Mouse (Mus musculus) lung, embryonic 14.5 days (tissue): Measurements from ENCODE around the gene Hist1h4k. TPM values are rescaled to one million over a fixed set of nuclear protein-coding genes. Genes with fewer than 3 reads are reported as not detected.
"Not testable (repeated sequence)": the region's sequence is repeated elsewhere in the genome, so short reads cannot be mapped to it uniquely, and the experiment has no call there.

Source experiments
- ATAC-seq: fragments of 200-750 bp; cut with Nextera tagmentation; 2 replicates; pipeline ENCODE4 v1.8.0; 2017; ENCODE audit warnings: mild to moderate bottlenecking, moderate TSS enrichment, moderate library complexity; ENCODE audit not compliant: insufficient read depth
- DNase-seq: peaks from one replicate; pipeline ENCODE4 v3.0.0-alpha.2; 2015
- H3K27ac ChIP-seq: fragments of 300-500 bp; sonication (generic); 2 replicates; pipeline ENCODE4 v1.5.1; 2014; ENCODE audit warnings: low read depth, mild to moderate bottlenecking, moderate library complexity
- H3K27me3 ChIP-seq: fragments of 300-500 bp; sonication (generic); 2 replicates; pipeline ENCODE4 v1.6.1; 2014; ENCODE audit warnings: low read length, control low read depth; ENCODE audit not compliant: insufficient read depth
- H3K36me3 ChIP-seq: fragments of 300-500 bp; sonication (generic); 2 replicates; pipeline ENCODE4 v1.6.1; 2014; ENCODE audit warnings: control low read depth; ENCODE audit not compliant: insufficient read depth
- H3K4me1 ChIP-seq: fragments of 300-500 bp; sonication (generic); 2 replicates; pipeline ENCODE4 v1.6.1; 2014; ENCODE audit warnings: antibody characterized with exemption, control low read depth; ENCODE audit not compliant: insufficient read depth
- H3K4me2 ChIP-seq: fragments of 300-500 bp; sonication (generic); 2 replicates; pipeline ENCODE4 v1.6.1; 2014; ENCODE audit warnings: mild to moderate bottlenecking
- H3K4me3 ChIP-seq: fragments of 300-500 bp; sonication (generic); 2 replicates; pipeline ENCODE4 v1.5.1; 2014; ENCODE audit warnings: low read depth, low read length
- H3K9ac ChIP-seq: fragments of 300-500 bp; sonication (generic); 2 replicates; pipeline ENCODE4 v1.6.1; 2014
- H3K9me3 ChIP-seq: fragments of 300-500 bp; sonication (generic); 2 replicates; pipeline ENCODE4 v1.6.1; 2016; ENCODE audit warnings: low read depth, low read length, control low read depth
- CTCF ChIP-seq: IDR thresholded peaks from 2 replicates; pipeline ENCODE4 v1.5.1; 2016; ENCODE audit warnings: antibody characterized with exemption, low read depth
- WGBS: fragments of 180-500 bp; shearing (Covaris S2); extraction: QIAGEN DNeasy Blood & Tissue Kit; methylation state at CpG from one replicate; pipeline ENCODE4 v1.1.7; 2014; 5-methylcytosine and 5-hydroxymethylcytosine counted together
- polyA plus RNA-seq: library from polyadenylated mRNA; unstranded; fragments of >200 nt; fragmentation: Nextera tagmentation; extraction: Ambion mirVana; gene quantifications from 2 replicates; pipeline ENCODE4 v1.2.1, GENCODE M21; 2014

Hist1h4k gene
- polyA plus RNA-seq, 1 experiment from 2014 or later: 6.4 TPM

- Histone ChIP-seq H3K36me3 (no peaks in the 10 kb centered on the region), H3K9ac (peak overlapping the region; percentile 61), H3K9me3 (no peaks in the 10 kb centered on the region), H3K27ac (peak overlapping the region; percentile 100), H3K4me3 (peak overlapping the region; percentile 34), H3K4me2 (peak overlapping the region; percentile 64), H3K4me1 (peaks cover 17% of the 10 kb centered on the region; the same call in 1 of the 2 replicates), H3K27me3 (no peaks in the 10 kb centered on the region)
- WGBS: 2% methylated on average over 8 of the region's 8 CpGs
- DNase-seq (peak; percentile 82), ATAC-seq (no peak)
- TF ChIP-seq CTCF: no peak
Measured at GRCm38 (mm10) chr13:21786189-21786898, 36.0 kb upstream of the Hist1h4k start.

- 28% methylated on average over 6 of the region's 6 CpGs for WGBS
- H3K4me2 ChIP-seq: peak overlapping the region; percentile 90
- H3K9me3 ChIP-seq: no peaks in the 10 kb centered on the region
- no peak for ATAC-seq
- peak overlapping the region; percentile 45 for H3K9ac ChIP-seq
- no peaks in the 10 kb centered on the region for H3K36me3 ChIP-seq
- H3K27me3 ChIP-seq: no peaks in the 10 kb centered on the region
- peak overlapping the region; percentile 100 for H3K27ac ChIP-seq
- TF ChIP-seq CTCF: no peak
- H3K4me1 ChIP-seq: peaks cover 17% of the 10 kb centered on the region; the same call in 1 of the 2 replicates
- no peak overlapping the region for H3K4me3 ChIP-seq
- peak; percentile 14 for DNase-seq
Measured at GRCm38 (mm10) chr13:21784311-21784710, 34.0 kb upstream of the Hist1h4k start.

GRCm38 (mm10) chr13:21783734-21784161 is 33.4 kb upstream of the Hist1h4k start:
- DNase-seq (peak; percentile 88), ATAC-seq (no peak)
- H3K4me2 ChIP-seq: peak overlapping the region; percentile 90
- no peak for TF ChIP-seq CTCF
- no peaks in the 10 kb centered on the region for H3K9me3 ChIP-seq
- no peaks in the 10 kb centered on the region for H3K27me3 ChIP-seq
- peaks cover 17% of the 10 kb centered on the region; the same call in 1 of the 2 replicates for H3K4me1 ChIP-seq
- WGBS: 1% methylated on average over 9 of the region's 9 CpGs
- peak overlapping the region; percentile 45 for H3K9ac ChIP-seq
- no peaks in the 10 kb centered on the region for H3K36me3 ChIP-seq
- peak overlapping the region; percentile 46 for H3K4me3 ChIP-seq
- H3K27ac ChIP-seq: peak overlapping the region; percentile 100

GRCm38 (mm10) chr13:21783255-21783617 is 32.9 kb upstream of the Hist1h4k start, which contains the start of gene Hist1h3i:
Hist1h3i (minus strand) TSS chr13:21783370.
- ATAC-seq: peak; percentile 67
- H3K9me3 ChIP-seq: no peaks in the 10 kb centered on the region
- peak; percentile 95 for DNase-seq
- H3K27ac ChIP-seq: peak within 1 kb of the TSS; percentile 100
- no peak for TF ChIP-seq CTCF
- peak within 1 kb of the TSS; percentile 90 for H3K4me2 ChIP-seq
- WGBS: under 1% methylated on average over 13 of the region's 20 CpGs
- H3K9ac ChIP-seq: peak within 1 kb of the TSS; percentile 79
- H3K4me3 ChIP-seq: peak within 1 kb of the TSS; percentile 46
- H3K27me3 ChIP-seq: no peaks in the 10 kb centered on the region
- no peaks in the 10 kb centered on the region for H3K36me3 ChIP-seq
- H3K4me1 ChIP-seq: peaks cover 12% of the 10 kb centered on the region; the same call in 1 of the 2 replicates

GRCm38 (mm10) chr13:21782361-21783254 is 32.3 kb upstream of the Hist1h4k start:
- DNase-seq: peak; percentile 84
- H3K4me2 ChIP-seq: peak overlapping the region; percentile 90
- H3K4me3 ChIP-seq: peak overlapping the region; percentile 46
- not testable (repeated sequence) for H3K27me3 ChIP-seq, H3K36me3 ChIP-seq, ATAC-seq, H3K4me1 ChIP-seq, H3K9me3 ChIP-seq
- H3K9ac ChIP-seq: peak overlapping the region; percentile 79
- peak overlapping the region; percentile 100 for H3K27ac ChIP-seq
- WGBS: under 1% methylated on average over 13 of the region's 35 CpGs

- no peak for ATAC-seq
- H3K4me3 ChIP-seq: no peak overlapping the region
- H3K27ac ChIP-seq: peak overlapping the region; percentile 100
- H3K4me1 ChIP-seq: peaks cover 9% of the 10 kb centered on the region; the same call in 1 of the 2 replicates
- no peaks in the 10 kb centered on the region for H3K27me3 ChIP-seq
- H3K4me2 ChIP-seq: peak overlapping the region; percentile 88
- no peaks in the 10 kb centered on the region for H3K36me3 ChIP-seq
- no peak for TF ChIP-seq CTCF
- no peak overlapping the region for H3K9ac ChIP-seq
- 87% methylated on average over 1 of the region's 1 CpGs for WGBS
- H3K9me3 ChIP-seq: no peaks in the 10 kb centered on the region
- no peak for DNase-seq
Measured at GRCm38 (mm10) chr13:21781639-21782038, 31.3 kb upstream of the Hist1h4k start.
